Mouse (Mus musculus) lung, adult 2 months (tissue): ENCODE measurements at regions not wholly inside any gene's neighbourhood (a gene's known extent, or its start where the extent isn't known, plus 50 kb on each side); places are given as distances from the start of the nearest gene placed in this dataset.
A peak's percentile ranks its signal among the peaks of the same experiment; 100 is the strongest.
"Not testable (repeated sequence)": the region's sequence is repeated elsewhere in the genome, so short reads cannot be mapped to it uniquely, and the experiment has no call there.

ENCODE experiments used
- DNase-seq: peaks from one replicate; pipeline ENCODE4 v3.0.0; 2022
- H3K4me1 ChIP-seq: fragments of 200-500 bp; 2 replicates; pipeline ENCODE4 v1.6.1; 2011; ENCODE audit warnings: low read length; ENCODE audit not compliant: control insufficient read depth, insufficient read depth
- H3K4me3 ChIP-seq: fragments of 200-500 bp; replicated peaks from 2 replicates; pipeline ENCODE3; 2011; ENCODE audit warnings: low read depth, mild to moderate bottlenecking, control low read depth, low read length; ENCODE audit errors: extremely low read depth
- CTCF ChIP-seq: fragments of 200-500 bp; IDR thresholded peaks from 2 replicates; pipeline ENCODE4 v1.5.1; 2011; ENCODE audit warnings: mild to moderate bottlenecking, low read length, control low read depth; ENCODE audit not compliant: insufficient read depth
- POLR2A ChIP-seq: fragments of 200-500 bp; IDR thresholded peaks from 2 replicates; pipeline ENCODE4 v1.6.1; 2011; ENCODE audit warnings: low read depth, mild to moderate bottlenecking, control low read depth, low read length, borderline replicate concordance; ENCODE audit errors: extremely low read depth
- WGBS: fragments of 180-500 bp; shearing (Covaris S2); methylation state at CpG from one replicate; pipeline ENCODE4 v1.1.7; 2018; 5-methylcytosine and 5-hydroxymethylcytosine counted together

GRCm38 (mm10) chr13:107781741-107782140 lies 262.5 kb upstream of the Smim15 start:
- TF ChIP-seq CTCF (no peak), POLR2A (no peak)
- DNase-seq = no peak
- WGBS = 81% methylated on average over 8 of the region's 8 CpGs
- peaks cover 3% of the 10 kb centered on the region; the same call in 1 of the 2 replicates for H3K4me1 ChIP-seq
- H3K4me3 ChIP-seq = no peak overlapping the region

- Histone ChIP-seq H3K4me3 (no peak overlapping the region), H3K4me1 (peaks cover 3% of the 10 kb centered on the region; the same call in 1 of the 2 replicates)
- TF ChIP-seq POLR2A = no peak
- TF ChIP-seq CTCF = no peak
- DNase-seq = no peak
- 93% methylated on average over 2 of the region's 2 CpGs for WGBS
Measured at GRCm38 (mm10) chr13:107781221-107781620, 263.0 kb upstream of the Smim15 start.

GRCm38 (mm10) chr13:107779591-107779990 lies 264.7 kb upstream of the Smim15 start:
- H3K4me3 ChIP-seq = no peak overlapping the region
- DNase-seq = no peak
- TF ChIP-seq CTCF (no peak), POLR2A (no peak)
- peaks cover 3% of the 10 kb centered on the region; the same call in 1 of the 2 replicates for H3K4me1 ChIP-seq
- WGBS = 53% methylated on average over 4 of the region's 4 CpGs

- not testable (repeated sequence) for DNase-seq, H3K4me3 ChIP-seq, H3K4me1 ChIP-seq
- 94% methylated on average over 19 of the region's 19 CpGs for WGBS
Measured at GRCm38 (mm10) chr13:107774499-107774898, 269.7 kb upstream of the Smim15 start.

GRCm38 (mm10) chr13:107767262-107767624 lies 277.0 kb upstream of the Smim15 start:
- TF ChIP-seq CTCF (no peak), POLR2A (no peak)
- Histone ChIP-seq H3K4me1 (no peaks in the 10 kb centered on the region), H3K4me3 (no peak overlapping the region)
- WGBS = 84% methylated on average over 2 of the region's 2 CpGs
- no peak for DNase-seq

- Histone ChIP-seq H3K4me3 (no peak overlapping the region), H3K4me1 (no peaks in the 10 kb centered on the region)
- no peak for DNase-seq
- WGBS = 77% methylated on average over 13 of the region's 13 CpGs
- no peak for TF ChIP-seq POLR2A
- no peak for TF ChIP-seq CTCF
Measured at GRCm38 (mm10) chr13:107766397-107767261, 277.6 kb upstream of the Smim15 start.

- 89% methylated on average over 5 of the region's 5 CpGs for WGBS
- Histone ChIP-seq H3K4me3 (no peak overlapping the region), H3K4me1 (no peaks in the 10 kb centered on the region)
- no peak for TF ChIP-seq POLR2A
- TF ChIP-seq CTCF = no peak
- DNase-seq = no peak
Measured at GRCm38 (mm10) chr13:107763911-107764310, 280.3 kb upstream of the Smim15 start.

GRCm38 (mm10) chr13:107760511-107760910 lies 283.7 kb upstream of the Smim15 start:
- no peak overlapping the region for H3K4me3 ChIP-seq
- no peaks in the 10 kb centered on the region for H3K4me1 ChIP-seq
- no peak for DNase-seq
- 83% methylated on average over 8 of the region's 8 CpGs for WGBS
- TF ChIP-seq POLR2A = no peak
- no peak for TF ChIP-seq CTCF

GRCm38 (mm10) chr13:107758327-107759095 lies 285.7 kb upstream of the Smim15 start:
- no peak overlapping the region for H3K4me3 ChIP-seq
- no peak for DNase-seq
- WGBS = 85% methylated on average over 13 of the region's 13 CpGs
- TF ChIP-seq CTCF (no peak), POLR2A (no peak)
- H3K4me1 ChIP-seq = no peaks in the 10 kb centered on the region

- no peak for DNase-seq
- TF ChIP-seq POLR2A = no peak
- TF ChIP-seq CTCF = peak; percentile 52
- no peak overlapping the region for H3K4me3 ChIP-seq
- 63% methylated on average over 3 of the region's 3 CpGs for WGBS
- H3K4me1 ChIP-seq = no peaks in the 10 kb centered on the region
Measured at GRCm38 (mm10) chr13:107752745-107753144, 291.5 kb upstream of the Smim15 start.
